Mouse (Mus musculus): ENCODE measurements around the gene Cnpy4.
A peak's percentile ranks its signal among the peaks of the same experiment; 100 is the strongest.

Cnpy4 gene

GRCm38 (mm10) chr5:138202086-138202485 is 14.8 kb downstream of the Cnpy4 start:
- no peak for DNase-seq (ENCODE audit: low read depth, low spot score)

DNA sequence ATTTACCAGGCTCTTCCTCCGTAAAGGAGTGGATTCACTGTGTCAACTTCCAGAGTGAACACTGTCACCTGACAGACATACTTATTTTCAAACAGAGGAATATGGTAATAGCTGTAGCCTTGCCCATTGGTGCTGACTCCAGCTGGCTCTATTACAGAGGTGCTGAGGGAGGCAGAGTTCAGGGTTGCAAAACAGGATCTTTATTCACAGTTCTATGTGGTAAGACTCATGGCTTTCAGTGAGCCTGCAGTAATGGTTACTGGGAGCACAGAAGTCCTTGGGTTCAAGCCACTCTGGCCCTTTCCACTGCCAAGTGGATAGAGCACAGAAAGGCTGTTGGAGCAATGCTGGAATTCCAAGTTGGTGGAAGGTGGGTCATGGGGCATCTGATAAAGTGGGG is 20.0 kb downstream of the Cnpy4 start:
- no peak for DNase-seq (ENCODE audit: low read depth, low spot score)

DNA sequence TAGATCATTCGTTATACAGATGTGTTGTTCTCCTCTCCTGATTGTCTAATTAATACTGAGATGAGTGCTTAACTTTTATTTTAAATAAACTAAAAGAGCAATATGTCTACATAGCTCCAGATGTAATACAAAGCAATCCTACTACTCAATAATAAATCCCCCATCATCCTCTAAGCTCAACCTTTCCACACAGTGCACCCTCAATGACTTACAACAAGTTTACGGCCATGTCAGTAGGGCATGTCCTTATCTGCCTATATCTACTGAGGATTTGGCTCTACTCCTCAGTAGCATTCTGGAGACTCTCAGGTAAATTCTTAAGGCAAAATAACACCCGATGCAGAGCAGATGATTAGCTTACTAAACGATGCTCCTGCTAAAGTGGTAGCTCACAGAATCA is 20.6 kb downstream of the Cnpy4 start:
- DNase-seq (ENCODE audit: low read depth, low spot score): no peak

GRCm38 (mm10) chr5:138216632-138217031 is 29.3 kb downstream of the Cnpy4 start:
- DNase-seq (ENCODE audit: low read depth, low spot score): peak; percentile 97

DNA sequence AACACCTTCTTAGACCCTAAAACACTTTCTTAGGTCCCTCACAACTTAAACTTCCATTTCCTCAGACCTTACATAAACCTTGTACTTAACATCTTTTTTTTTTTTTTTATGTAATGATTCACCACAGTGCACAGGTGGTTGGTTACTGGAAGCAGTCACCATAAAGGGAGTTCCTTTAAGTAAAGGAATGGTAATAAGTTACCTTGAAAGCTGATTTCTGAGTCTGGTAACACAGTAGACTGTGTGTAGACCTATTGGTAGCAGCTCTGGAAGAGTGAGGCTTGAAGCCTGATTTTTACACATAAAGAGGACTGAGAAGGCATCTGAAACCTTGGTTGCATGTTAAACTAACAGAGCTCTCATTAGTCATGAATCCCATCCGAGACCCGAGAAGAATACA is 32.6 kb downstream of the Cnpy4 start:
- no peak for DNase-seq (ENCODE audit: low read depth, low spot score)

GRCm38 (mm10) chr5:138222111-138222510 is 34.8 kb downstream of the Cnpy4 start:
- peak; percentile 88 for DNase-seq (ENCODE audit: low read depth, low spot score)

GRCm38 (mm10) chr5:138223287-138223686 is 36.0 kb downstream of the Cnpy4 start:
- DNase-seq (ENCODE audit: low read depth, low spot score): no peak

GRCm38 (mm10) chr5:138225700-138226099 is 38.4 kb downstream of the Cnpy4 start, which contains the start of gene Nxpe5:
Gene Nxpe5, plus strand, starts transcription at chr5:138225898.
- no peak for DNase-seq (ENCODE audit: low read depth, low spot score)

- no peak for DNase-seq (ENCODE audit: low read depth, low spot score)
These were observed 39.2 kb downstream of the Cnpy4 start for GRCm38 (mm10) chr5:138226491-138226890.

DNA sequence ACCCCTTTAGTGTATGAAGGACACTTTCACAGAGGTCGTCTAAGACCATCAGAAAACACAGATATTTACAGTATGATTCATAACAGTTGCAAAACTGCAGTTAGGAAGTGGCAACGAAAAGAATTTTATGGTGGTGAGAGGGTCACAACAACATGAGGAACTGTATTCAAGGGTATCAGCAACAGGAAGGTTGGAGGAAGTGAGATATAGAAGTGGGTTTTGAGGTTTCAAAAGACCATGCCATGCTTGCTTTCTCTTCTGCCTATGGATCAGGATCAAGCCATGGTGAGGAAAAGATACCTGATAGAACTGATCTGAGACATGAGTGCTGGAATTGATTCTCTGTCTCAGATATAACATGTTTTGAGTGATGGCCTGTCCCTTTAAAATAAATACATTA is 40.1 kb downstream of the Cnpy4 start:
- peak; percentile 45 for DNase-seq (ENCODE audit: low read depth, low spot score)

DNA sequence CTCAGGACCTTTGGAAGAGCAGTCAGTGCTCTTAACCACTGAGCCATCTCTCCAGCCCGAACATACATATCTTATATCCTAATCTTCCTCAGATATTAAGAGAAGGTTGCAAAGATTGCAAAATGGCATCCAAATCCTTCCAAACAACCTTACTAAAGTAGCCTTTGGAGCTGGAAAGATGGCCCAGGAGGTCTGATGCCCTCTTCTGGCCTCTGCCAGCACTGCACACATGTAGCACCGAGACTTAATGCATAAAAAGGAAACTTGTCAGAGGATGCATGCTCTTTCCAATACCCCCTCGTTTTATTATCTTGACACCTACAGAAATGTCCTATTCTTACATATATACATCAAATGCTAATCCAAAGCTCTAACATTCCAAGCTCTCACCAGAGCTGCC is 40.7 kb downstream of the Cnpy4 start:
- DNase-seq (ENCODE audit: low read depth, low spot score): peak; percentile 80

- no peak for DNase-seq (ENCODE audit: low read depth, low spot score)
These were observed 42.2 kb downstream of the Cnpy4 start for GRCm38 (mm10) chr5:138229511-138229910.

GRCm38 (mm10) chr5:138233778-138234177 is 46.5 kb downstream of the Cnpy4 start:
- DNase-seq (ENCODE audit: low read depth, low spot score): no peak

GRCm38 (mm10) chr5:138234224-138234623 is 46.9 kb downstream of the Cnpy4 start:
- DNase-seq (ENCODE audit: low read depth, low spot score): no peak

DNA sequence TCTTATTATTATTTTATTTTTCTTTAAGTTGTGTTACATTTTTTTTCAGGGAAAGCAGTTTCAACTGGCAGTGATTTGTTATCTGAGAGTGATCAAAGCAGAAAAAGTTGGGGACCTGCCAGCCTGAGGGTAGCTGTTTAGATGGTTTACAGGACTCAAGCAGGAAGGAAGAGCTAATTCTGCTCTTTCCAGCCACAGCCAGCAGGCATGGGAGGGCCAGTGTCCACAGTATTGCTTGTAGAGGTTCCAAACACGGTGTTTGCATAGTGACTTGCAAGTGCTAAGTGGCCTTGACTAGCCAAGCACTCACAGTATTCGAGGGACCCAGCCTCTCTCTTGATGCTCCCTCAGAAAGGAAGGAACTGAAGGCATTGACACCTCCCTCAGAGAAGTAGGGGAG is 54.2 kb downstream of the Cnpy4 start:
- DNase-seq (ENCODE audit: low read depth, low spot score): no peak
